Mouse (Mus musculus) lung, adult 18-20 months (tissue): ENCODE measurements around the gene Gpd2.

Experiments
- DNase-seq, 2 experiments: peaks; one replicate each; pipeline ENCODE4 v3.0.0; 2022; ENCODE audit warnings: mixed read lengths in 2 of 2

Gene Gpd2

GRCm38 (mm10) chr2:57396061-57396460, 158.6 kb downstream of the Gpd2 start:
- DNase-seq, result no peak

- no peak for DNase-seq
Observed at GRCm38 (mm10) chr2:57397727-57398126, 160.3 kb downstream of the Gpd2 start.

- no peak for DNase-seq
Observed at GRCm38 (mm10) chr2:57407414-57408019, 170.1 kb downstream of the Gpd2 start.

- DNase-seq, result no peak
Observed at GRCm38 (mm10) chr2:57408413-57408812, 171.0 kb downstream of the Gpd2 start.

- DNase-seq, result no peak
Observed at GRCm38 (mm10) chr2:57411551-57411950, 174.1 kb downstream of the Gpd2 start.

GRCm38 (mm10) chr2:57414550-57415160, 177.2 kb downstream of the Gpd2 start:
- no peak for DNase-seq

GRCm38 (mm10) chr2:57416711-57417110, 179.3 kb downstream of the Gpd2 start:
- no peak for DNase-seq
